Mouse (Mus musculus) olfactory bulb, adult 2 months (tissue): ENCODE measurements around the gene Rasl10b.

ENCODE experiments used
- CTCF ChIP-seq: fragments of 200-500 bp; IDR thresholded peaks from 2 replicates; pipeline ENCODE4 v1.5.1; 2012; ENCODE audit warnings: low read depth, mild to moderate bottlenecking, low read length, moderate library complexity; ENCODE audit not compliant: insufficient read depth
- POLR2A ChIP-seq: fragments of 200-500 bp; IDR thresholded peaks from 2 replicates; pipeline ENCODE4 v1.6.1; 2012; ENCODE audit warnings: mild to moderate bottlenecking, low read depth, low read length, moderate library complexity; ENCODE audit not compliant: insufficient read depth

GRCm38 (mm10) chr11:83461462-83462027, 52.6 kb downstream of the Rasl10b start:
- TF ChIP-seq POLR2A = no peak
- no peak for TF ChIP-seq CTCF
